Mouse (Mus musculus) spleen, adult 12 weeks (tissue): Measurements from ENCODE around the gene Olfr107.

Experiments
- DNase-seq: peaks from one replicate; pipeline ENCODE4 v3.0.0; 2022; ENCODE audit warnings: low spot score

Gene Olfr107

GRCm38 (mm10) chr17:37398926-37399325 is at the start of gene Olfr107:
Gene Olfr107, plus strand, starts transcription at chr17:37399226.
- DNase-seq = no peak

GRCm38 (mm10) chr17:37359282-37359681 is 39.7 kb upstream of the Olfr107 start, which contains the start of gene Olfr104-ps:
Gene Olfr104-ps, plus strand, starts transcription at chr17:37359582.
- DNase-seq = no peak

- no peak for DNase-seq
These were observed 20.3 kb upstream of the Olfr107 start, which contains the start of gene Olfr105-ps for GRCm38 (mm10) chr17:37378733-37379132. Gene Olfr105-ps, plus strand, starts transcription at chr17:37379033.

GRCm38 (mm10) chr17:37390093-37390492 is 8.9 kb upstream of the Olfr107 start, which contains the start of gene Olfr106-ps:
Gene Olfr106-ps, plus strand, starts transcription at chr17:37390393.
- no peak for DNase-seq

GRCm38 (mm10) chr17:37413380-37413779 is 14.4 kb downstream of the Olfr107 start:
- no peak for DNase-seq

GRCm38 (mm10) chr17:37445180-37445579 is 46.2 kb downstream of the Olfr107 start, which contains the start of gene Olfr108:
Gene Olfr108, plus strand, starts transcription at chr17:37445480.
- no peak for DNase-seq
